Mouse (Mus musculus): Measurements from ENCODE around the gene Fance. TPM values are rescaled to one million over a fixed set of nuclear protein-coding genes. Genes with fewer than 3 reads are reported as not detected.
A peak's percentile ranks its signal among the peaks of the same experiment; 100 is the strongest.

Fance gene
- polyA plus RNA-seq, 2 experiments: 28.3 to 30.8 TPM

DNA sequence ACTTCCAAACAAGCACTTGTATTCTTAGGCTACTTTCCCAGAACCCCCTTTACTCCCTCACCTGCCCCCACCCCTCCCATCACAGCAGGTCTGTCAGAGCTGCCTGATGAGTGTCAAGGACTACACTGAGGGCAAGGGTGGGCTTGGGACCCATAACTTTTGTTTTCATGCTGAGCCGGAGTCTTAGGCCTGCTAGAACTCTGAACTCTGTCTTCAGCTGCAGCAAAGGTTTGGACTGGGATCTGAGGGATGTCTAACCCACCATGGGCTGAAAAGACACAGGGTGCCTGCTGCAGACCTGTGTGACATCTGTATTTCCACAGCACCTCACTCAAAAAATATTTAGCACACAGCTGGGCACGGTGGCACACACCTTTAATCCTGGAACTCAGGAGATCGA, 13.6 kb downstream of the Fance start:
- no peak for ATAC-seq (ENCODE audit: low FRiP score, low read depth)
- no peaks in the 10 kb centered on the region; the same call in 1 of the 2 replicates for H3K9me3 ChIP-seq (ENCODE audit: control insufficient read depth, low read length)
- no peak for DNase-seq (ENCODE audit: low spot score)
- H3K36me3 ChIP-seq (ENCODE audit: control insufficient read depth, insufficient read depth, low read length): peaks cover 44% of the 10 kb centered on the region
- H3K4me2 ChIP-seq (replicated peaks; ENCODE audit: low read depth, low read length, severe bottlenecking): no peak overlapping the region
- no peaks in the 10 kb centered on the region for H3K27me3 ChIP-seq (ENCODE audit: control insufficient read depth, insufficient read depth, low read length)
- H3K9ac ChIP-seq (ENCODE audit: low read depth, low read length, severe bottlenecking): 0 out of 2 replicates have a peak overlapping the region, but pooled peaks have one; percentile 97
- H3K4me1 ChIP-seq (ENCODE audit: control insufficient read depth, insufficient read depth, low read length): peaks cover 16% of the 10 kb centered on the region
- no peak for TF ChIP-seq POLR2A (IDR thresholded peaks at IDR 0.05; ENCODE audit: borderline replicate concordance, extremely low read depth, insufficient read depth, insufficient read length)
- 70% methylated on average over 3 of the region's 3 CpGs for WGBS
- no peak overlapping the region for H3K4me3 ChIP-seq (replicated peaks; ENCODE audit: low read length)
- H3K27ac ChIP-seq (replicated peaks; ENCODE audit: low read depth, low read length): no peak overlapping the region

DNA sequence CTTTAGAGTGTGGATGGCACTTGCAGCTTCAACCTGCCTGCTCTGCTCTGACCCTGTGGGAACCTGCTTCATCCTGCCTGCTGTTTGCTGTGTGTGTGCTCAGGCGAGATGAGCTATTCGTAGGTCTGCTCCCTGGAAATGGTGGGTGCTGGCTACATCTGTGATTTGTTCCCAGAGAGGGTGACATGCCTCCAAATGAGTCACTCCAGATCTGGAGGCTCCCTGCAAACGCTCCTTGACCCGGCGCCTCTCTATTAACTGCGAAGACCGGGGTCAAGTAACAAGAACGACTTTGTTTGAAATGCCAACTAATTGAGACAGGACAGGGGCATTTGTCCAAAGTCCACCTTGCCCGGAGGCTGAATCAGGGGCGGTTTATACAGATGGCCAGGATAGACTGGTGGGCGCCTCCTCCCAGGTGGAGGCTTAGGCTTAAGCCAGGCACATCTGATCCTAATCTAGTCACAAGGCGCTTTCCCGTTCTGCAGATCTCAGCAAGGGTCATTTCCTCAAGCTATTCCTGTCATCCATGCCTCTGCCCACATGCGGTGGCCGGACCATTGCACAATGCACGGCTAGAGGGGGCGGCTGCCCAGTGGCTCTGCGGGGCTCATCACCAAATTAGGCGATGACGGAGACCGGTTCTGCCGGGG, 14.5 kb downstream of the Fance start:
- no peaks in the 10 kb centered on the region; the same call in 1 of the 2 replicates for H3K9me3 ChIP-seq (ENCODE audit: control insufficient read depth, low read length)
- WGBS: 3% methylated on average over 22 of the region's 22 CpGs
- no peak for TF ChIP-seq POLR2A (IDR thresholded peaks at IDR 0.05; ENCODE audit: borderline replicate concordance, extremely low read depth, insufficient read depth, insufficient read length)
- DNase-seq (ENCODE audit: low spot score) (no peak), ATAC-seq (ENCODE audit: low FRiP score, low read depth) (peak; percentile 34; the same call in 1 of the 2 replicates)
- peak overlapping the region; percentile 85 for H3K4me3 ChIP-seq (replicated peaks; ENCODE audit: low read length)
- H3K27me3 ChIP-seq (ENCODE audit: control insufficient read depth, insufficient read depth, low read length): no peaks in the 10 kb centered on the region
- H3K4me2 ChIP-seq (replicated peaks; ENCODE audit: low read depth, low read length, severe bottlenecking): peak overlapping the region; percentile 90
- peaks cover 44% of the 10 kb centered on the region for H3K36me3 ChIP-seq (ENCODE audit: control insufficient read depth, insufficient read depth, low read length)
- peaks cover 16% of the 10 kb centered on the region for H3K4me1 ChIP-seq (ENCODE audit: control insufficient read depth, insufficient read depth, low read length)
- H3K27ac ChIP-seq (replicated peaks; ENCODE audit: low read depth, low read length): peak overlapping the region; percentile 97
- peak overlapping the region; percentile 97 for H3K9ac ChIP-seq (ENCODE audit: low read depth, low read length, severe bottlenecking)

DNA sequence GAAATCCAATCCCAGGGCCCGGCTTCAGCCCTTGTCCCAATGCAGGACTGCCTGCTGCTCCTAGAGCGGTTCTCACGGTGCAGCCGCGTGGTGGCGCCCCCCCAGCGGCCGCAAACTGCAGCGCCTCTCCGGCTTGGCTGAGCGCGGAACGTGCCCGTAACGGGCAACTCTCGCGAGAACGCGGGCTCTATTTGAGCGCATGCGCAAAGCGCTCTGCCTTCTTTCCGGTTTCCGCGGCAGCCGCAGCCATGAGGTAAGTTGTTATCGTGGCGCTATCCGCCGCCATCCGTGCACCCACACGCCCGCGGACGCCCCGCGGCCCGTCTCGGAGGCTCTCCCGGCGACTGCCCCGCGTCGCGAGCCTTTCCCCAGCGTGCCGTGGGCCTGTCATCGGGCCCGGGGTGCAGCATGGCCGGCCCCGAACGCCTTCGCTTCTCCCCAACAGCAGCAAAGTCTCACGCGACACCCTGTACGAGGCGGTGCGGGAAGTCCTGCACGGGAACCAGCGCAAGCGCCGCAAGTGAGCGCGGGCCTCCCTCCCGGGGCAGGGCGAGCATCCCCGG, 15.1 kb downstream of the Fance start, which contains the start of gene Rpl10a:
Rpl10a (plus strand) TSS at position 106 of the 563 bp plus-strand sequence.
- Histone ChIP-seq H3K9ac (ENCODE audit: low read depth, low read length, severe bottlenecking) (peak within 1 kb of the TSS; percentile 97), H3K36me3 (ENCODE audit: control insufficient read depth, insufficient read depth, low read length) (peaks cover 51% of the 10 kb centered on the region), H3K27ac (replicated peaks; ENCODE audit: low read depth, low read length) (peak within 1 kb of the TSS; percentile 97), H3K4me1 (ENCODE audit: control insufficient read depth, insufficient read depth, low read length) (peaks cover 22% of the 10 kb centered on the region), H3K27me3 (ENCODE audit: control insufficient read depth, insufficient read depth, low read length) (no peaks in the 10 kb centered on the region), H3K4me2 (replicated peaks; ENCODE audit: low read depth, low read length, severe bottlenecking) (peak within 1 kb of the TSS; percentile 90), H3K9me3 (ENCODE audit: control insufficient read depth, low read length) (no peaks in the 10 kb centered on the region; the same call in 1 of the 2 replicates), H3K4me3 (replicated peaks; ENCODE audit: low read length) (peak within 1 kb of the TSS; percentile 85)
- ATAC-seq (ENCODE audit: low FRiP score, low read depth): peak; percentile 88
- peak; percentile 97 for TF ChIP-seq POLR2A (IDR thresholded peaks at IDR 0.05; ENCODE audit: borderline replicate concordance, extremely low read depth, insufficient read depth, insufficient read length)
- peak; percentile 97 for DNase-seq (ENCODE audit: low spot score)
- under 1% methylated on average over 53 of the region's 67 CpGs for WGBS

DNA sequence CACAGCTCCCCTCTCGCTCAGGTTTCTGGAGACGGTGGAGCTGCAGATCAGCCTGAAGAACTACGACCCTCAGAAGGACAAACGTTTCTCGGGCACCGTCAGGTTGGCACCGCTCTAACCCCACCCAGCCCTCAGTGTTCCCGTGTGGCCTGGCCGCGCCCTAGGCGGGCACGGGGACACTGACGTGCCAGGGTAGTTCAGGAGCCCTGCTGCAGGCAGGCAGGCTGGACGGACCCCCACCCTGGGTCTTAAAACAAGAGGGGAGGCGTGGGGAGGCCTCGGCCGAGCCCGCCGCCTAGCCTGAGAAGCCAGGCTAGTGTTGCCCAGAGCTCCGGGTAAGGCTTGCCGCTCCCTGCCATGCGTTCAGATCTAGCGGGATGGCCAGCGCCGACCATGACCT, 15.6 kb downstream of the Fance start:
- H3K4me1 ChIP-seq (ENCODE audit: control insufficient read depth, insufficient read depth, low read length): peaks cover 26% of the 10 kb centered on the region
- DNase-seq (ENCODE audit: low spot score): no peak
- peak overlapping the region; percentile 97 for H3K9ac ChIP-seq (ENCODE audit: low read depth, low read length, severe bottlenecking)
- 2% methylated on average over 25 of the region's 25 CpGs for WGBS
- H3K27ac ChIP-seq (replicated peaks; ENCODE audit: low read depth, low read length): peak overlapping the region; percentile 97
- no peaks in the 10 kb centered on the region for H3K27me3 ChIP-seq (ENCODE audit: control insufficient read depth, insufficient read depth, low read length)
- peak overlapping the region; percentile 85 for H3K4me3 ChIP-seq (replicated peaks; ENCODE audit: low read length)
- no peaks in the 10 kb centered on the region; the same call in 1 of the 2 replicates for H3K9me3 ChIP-seq (ENCODE audit: control insufficient read depth, low read length)
- TF ChIP-seq POLR2A (IDR thresholded peaks at IDR 0.05; ENCODE audit: borderline replicate concordance, extremely low read depth, insufficient read depth, insufficient read length): no peak
- H3K36me3 ChIP-seq (ENCODE audit: control insufficient read depth, insufficient read depth, low read length): peaks cover 52% of the 10 kb centered on the region
- ATAC-seq (ENCODE audit: low FRiP score, low read depth): no peak
- H3K4me2 ChIP-seq (replicated peaks; ENCODE audit: low read depth, low read length, severe bottlenecking): peak overlapping the region; percentile 90

DNA sequence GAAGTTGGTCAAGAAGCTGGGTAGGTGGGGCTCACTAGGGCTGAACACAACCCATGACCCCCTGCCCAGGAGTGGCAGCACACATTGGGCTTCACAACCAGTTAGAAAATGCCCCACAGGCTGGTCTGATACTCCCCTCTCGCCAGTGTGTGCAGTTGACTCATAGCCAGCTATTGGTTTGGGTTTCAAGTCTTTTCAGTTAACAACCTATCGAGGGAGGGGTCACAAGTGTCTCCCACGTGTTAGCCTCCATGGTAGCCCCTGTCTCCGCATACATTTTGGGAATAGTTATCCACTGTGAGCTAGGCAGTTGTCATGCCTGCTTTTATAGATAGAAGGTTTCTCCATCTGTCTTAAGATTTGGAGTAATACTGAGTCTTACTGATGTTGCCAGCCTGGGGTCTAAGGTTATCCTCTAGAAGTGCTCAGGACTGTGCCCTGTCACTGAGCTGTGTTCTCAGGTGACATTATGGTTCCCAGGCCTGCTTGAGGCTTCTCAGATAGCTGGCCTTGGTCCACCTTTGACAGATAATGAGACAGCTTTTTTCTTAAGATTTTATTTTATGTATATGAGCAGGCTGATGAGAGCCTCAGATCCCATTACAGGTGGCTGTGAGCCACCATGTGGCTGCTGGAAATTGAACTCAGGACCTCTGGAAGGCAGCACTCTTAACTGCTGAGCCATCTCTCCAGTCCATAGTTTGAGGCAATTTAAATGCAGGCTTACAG, 16.3 kb downstream of the Fance start:
- no peak for TF ChIP-seq POLR2A (IDR thresholded peaks at IDR 0.05; ENCODE audit: borderline replicate concordance, extremely low read depth, insufficient read depth, insufficient read length)
- DNase-seq (ENCODE audit: low spot score): no peak
- peaks cover 26% of the 10 kb centered on the region for H3K4me1 ChIP-seq (ENCODE audit: control insufficient read depth, insufficient read depth, low read length)

More for the DNA sequence above, 16.3 kb downstream of the Fance start:
- H3K9ac ChIP-seq (ENCODE audit: low read depth, low read length, severe bottlenecking): peak overlapping the region; percentile 97
- peaks cover 58% of the 10 kb centered on the region for H3K36me3 ChIP-seq (ENCODE audit: control insufficient read depth, insufficient read depth, low read length)
- 0% methylated on average over 4 of the region's 4 CpGs for WGBS
- H3K27ac ChIP-seq (replicated peaks; ENCODE audit: low read depth, low read length): peak overlapping the region; percentile 97
- H3K4me2 ChIP-seq (replicated peaks; ENCODE audit: low read depth, low read length, severe bottlenecking): peak overlapping the region; percentile 90
- H3K4me3 ChIP-seq (replicated peaks; ENCODE audit: low read length): peak overlapping the region; percentile 85
- H3K27me3 ChIP-seq (ENCODE audit: control insufficient read depth, insufficient read depth, low read length): no peaks in the 10 kb centered on the region
- no peaks in the 10 kb centered on the region for H3K9me3 ChIP-seq (ENCODE audit: control insufficient read depth, low read length)
- ATAC-seq (ENCODE audit: low FRiP score, low read depth): no peak
